Mouse (Mus musculus) cerebellum, adult 18-20 months (tissue): ENCODE data around the gene Dlg1.

Experiments
- DNase-seq, 2 experiments: peaks; one replicate each; pipeline ENCODE4 v3.0.0; 2021

The Dlg1 gene

GRCm38 (mm10) chr16:31663379-31664286, at the start of gene Dlg1:
Gene Dlg1 (plus strand): TSS chr16:31663443.
- DNase-seq = peak; percentile 83

GRCm38 (mm10) chr16:31616382-31616781, 46.9 kb upstream of the Dlg1 start:
- no peak for DNase-seq

GRCm38 (mm10) chr16:31617128-31617527, 46.1 kb upstream of the Dlg1 start:
- DNase-seq = no peak

- peak; percentile 81 to 85 for DNase-seq
Measured at GRCm38 (mm10) chr16:31617823-31618371, 45.3 kb upstream of the Dlg1 start.

GRCm38 (mm10) chr16:31618671-31619070, 44.6 kb upstream of the Dlg1 start:
- DNase-seq = peak; percentile 84 to 89

GRCm38 (mm10) chr16:31619675-31620335, 43.4 kb upstream of the Dlg1 start:
- peak; percentile 35 to 58 for DNase-seq

GRCm38 (mm10) chr16:31622356-31622755, 40.9 kb upstream of the Dlg1 start:
- DNase-seq = no peak

- DNase-seq = no peak
Measured at GRCm38 (mm10) chr16:31623136-31623535, 40.1 kb upstream of the Dlg1 start.

- no peak for DNase-seq
Measured at GRCm38 (mm10) chr16:31624749-31625148, 38.5 kb upstream of the Dlg1 start.

- DNase-seq = no peak
Measured at GRCm38 (mm10) chr16:31626331-31626730, 36.9 kb upstream of the Dlg1 start.

GRCm38 (mm10) chr16:31630381-31630780, 32.9 kb upstream of the Dlg1 start:
- DNase-seq = no peak

- DNase-seq = no peak
Measured at GRCm38 (mm10) chr16:31631046-31631445, 32.2 kb upstream of the Dlg1 start.

- no peak for DNase-seq
Measured at GRCm38 (mm10) chr16:31634371-31634770, 28.9 kb upstream of the Dlg1 start.

- no peak for DNase-seq
Measured at GRCm38 (mm10) chr16:31638393-31638792, 24.9 kb upstream of the Dlg1 start.

GRCm38 (mm10) chr16:31639946-31640345, 23.3 kb upstream of the Dlg1 start:
- no peak for DNase-seq

GRCm38 (mm10) chr16:31641776-31642175, 21.5 kb upstream of the Dlg1 start:
- DNase-seq = no peak

GRCm38 (mm10) chr16:31647221-31647620, 16.0 kb upstream of the Dlg1 start:
- DNase-seq = no peak

- no peak for DNase-seq
Measured at GRCm38 (mm10) chr16:31650788-31651187, 12.5 kb upstream of the Dlg1 start.

GRCm38 (mm10) chr16:31651541-31651940, 11.7 kb upstream of the Dlg1 start:
- DNase-seq = peak; percentile 68 to 82

- no peak for DNase-seq
Measured at GRCm38 (mm10) chr16:31652115-31652843, 11.0 kb upstream of the Dlg1 start.

GRCm38 (mm10) chr16:31653616-31654015, 9.6 kb upstream of the Dlg1 start:
- DNase-seq = no peak

GRCm38 (mm10) chr16:31654021-31654420, 9.2 kb upstream of the Dlg1 start:
- no peak for DNase-seq

GRCm38 (mm10) chr16:31655531-31655930, 7.7 kb upstream of the Dlg1 start:
- no peak for DNase-seq
